Mouse (Mus musculus): Measurements from ENCODE around the gene Prkn.

The Prkn gene

DNA sequence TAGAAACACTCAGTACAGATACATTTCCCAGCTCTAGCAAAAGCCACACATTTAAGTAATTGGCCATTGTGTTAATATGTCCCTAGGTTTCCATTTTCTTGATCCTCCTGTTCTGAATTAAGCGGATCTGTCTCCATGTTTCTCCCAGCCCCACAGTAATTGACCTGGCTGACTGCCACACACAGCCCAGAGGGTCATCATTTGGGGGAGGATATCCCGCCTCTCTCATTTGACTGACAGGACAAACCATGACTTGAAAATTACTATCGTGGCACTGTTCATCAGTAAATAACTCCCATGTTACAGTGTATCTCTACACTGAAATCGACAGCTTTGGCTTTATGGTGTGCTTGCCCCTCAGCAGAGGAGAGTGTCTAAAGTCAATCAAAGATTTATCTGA lies 146.9 kb downstream of the Prkn start:
- DNase-seq (ENCODE audit: extremely low spot score): no peak

DNA sequence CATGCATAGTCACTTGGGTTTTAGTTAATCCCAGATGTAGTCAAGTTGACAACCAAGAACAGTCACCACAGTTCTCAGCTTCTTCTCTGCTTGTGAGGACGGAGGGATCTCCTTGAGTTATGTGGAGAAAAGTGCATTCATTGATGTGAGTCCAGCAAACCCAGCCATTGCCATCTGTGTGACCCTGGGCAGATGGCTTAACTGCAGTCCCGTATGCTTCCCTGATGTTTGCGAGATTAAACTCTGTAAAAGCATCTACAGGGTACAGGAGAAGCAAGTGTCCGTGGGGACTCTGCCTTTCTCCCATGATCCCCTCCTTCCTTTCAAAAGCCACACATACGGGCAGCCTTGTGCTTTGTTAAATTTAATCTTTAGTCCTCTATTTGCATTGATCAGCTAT lies 157.1 kb downstream of the Prkn start:
- DNase-seq (ENCODE audit: extremely low spot score): no peak

DNA sequence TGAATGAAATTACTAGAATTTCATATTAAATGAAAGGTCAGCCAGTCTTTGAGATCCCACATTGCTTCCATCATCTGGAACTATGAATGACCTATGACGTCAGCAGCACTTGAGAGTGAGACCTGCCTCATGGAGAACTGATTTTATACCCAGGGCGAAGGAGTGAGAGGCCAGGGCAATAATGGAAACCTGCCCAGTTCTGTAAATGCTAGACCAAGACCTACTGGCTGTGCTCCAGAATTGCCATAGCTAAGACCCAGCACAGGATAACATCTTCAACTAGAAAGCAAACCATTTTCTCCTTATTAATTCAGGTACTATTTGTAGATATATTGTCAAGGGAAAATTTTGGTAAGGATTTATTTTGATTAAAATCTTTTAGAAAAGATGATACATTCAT lies 183.2 kb downstream of the Prkn start:
- no peak for DNase-seq (ENCODE audit: extremely low spot score)

DNA sequence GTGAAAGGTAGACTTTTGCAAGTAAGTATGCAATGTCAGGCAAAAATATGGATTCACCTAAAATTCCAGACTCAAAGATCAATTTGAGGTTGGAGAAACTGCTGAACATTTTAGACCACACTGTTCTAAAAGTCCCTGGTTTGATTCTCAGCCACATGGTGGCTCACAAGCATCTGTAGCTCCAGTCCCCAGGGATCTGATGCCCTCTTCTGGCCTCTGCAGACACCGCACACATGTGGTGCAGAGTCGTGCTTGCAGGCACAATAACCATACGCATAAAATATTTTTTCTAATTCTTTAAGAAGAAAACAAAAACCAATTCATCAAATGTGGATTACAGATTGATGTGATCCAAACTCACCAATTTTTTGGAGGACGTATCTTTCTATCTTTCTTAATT lies 189.2 kb downstream of the Prkn start:
- no peak for DNase-seq (ENCODE audit: extremely low spot score)

DNA sequence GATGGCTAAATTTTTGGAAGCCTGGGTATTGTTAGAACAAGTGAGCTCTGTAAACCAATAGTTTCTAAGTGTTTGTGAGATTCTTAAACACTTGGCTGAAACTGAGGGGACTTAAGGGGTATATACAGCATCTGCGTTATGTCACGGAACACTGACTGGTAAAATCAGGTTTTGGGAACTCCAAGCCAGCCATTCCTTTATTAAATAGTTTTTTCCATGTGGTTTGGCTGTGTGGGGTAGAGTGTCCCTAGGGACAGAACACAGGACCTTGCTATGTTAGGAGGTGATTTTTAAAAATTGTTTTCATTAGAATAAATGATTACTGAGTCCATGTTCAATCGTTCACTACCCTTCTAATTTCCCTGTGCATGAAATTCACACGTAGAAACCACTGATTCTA lies 190.8 kb downstream of the Prkn start:
- DNase-seq (ENCODE audit: extremely low spot score): no peak

DNA sequence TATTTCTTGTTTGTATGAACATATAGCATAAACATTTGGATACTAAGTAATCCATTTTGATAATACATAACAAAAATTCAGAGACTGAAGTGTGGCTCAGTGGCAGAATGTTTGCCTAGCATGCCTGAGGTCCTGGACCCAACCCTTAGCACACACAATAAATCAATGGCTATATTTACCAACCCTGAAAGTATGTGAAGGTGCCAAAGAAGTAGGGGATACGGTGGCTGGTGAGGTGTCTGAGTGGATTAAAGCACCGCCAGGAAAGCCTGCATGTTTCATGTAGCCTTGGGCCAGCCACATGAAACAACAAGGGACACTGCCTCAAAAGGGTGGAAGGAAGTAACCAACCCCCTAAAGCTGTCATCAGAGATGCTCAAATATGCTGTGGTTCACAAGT lies 192.2 kb downstream of the Prkn start:
- no peak for DNase-seq (ENCODE audit: extremely low spot score)

DNA sequence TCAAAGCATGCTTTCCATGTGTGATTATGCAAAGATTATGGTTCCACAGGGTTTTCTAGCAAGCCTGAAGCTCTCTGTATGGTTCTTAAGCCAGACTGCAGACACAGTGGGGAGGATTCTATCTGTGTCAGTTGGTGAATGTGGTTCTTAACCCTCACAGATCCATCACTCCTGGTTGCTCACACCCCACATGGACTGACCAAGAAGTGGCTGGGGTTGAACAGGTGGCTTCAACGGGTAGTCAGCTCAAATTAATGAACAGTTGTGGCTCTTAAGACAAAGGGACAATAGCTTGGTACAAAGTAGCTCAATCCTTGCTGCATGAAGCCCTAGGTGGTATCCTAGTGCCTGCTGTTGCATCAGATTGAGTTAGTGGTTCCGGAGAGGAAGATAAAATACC lies 193.4 kb downstream of the Prkn start:
- no peak for DNase-seq (ENCODE audit: extremely low spot score)

DNA sequence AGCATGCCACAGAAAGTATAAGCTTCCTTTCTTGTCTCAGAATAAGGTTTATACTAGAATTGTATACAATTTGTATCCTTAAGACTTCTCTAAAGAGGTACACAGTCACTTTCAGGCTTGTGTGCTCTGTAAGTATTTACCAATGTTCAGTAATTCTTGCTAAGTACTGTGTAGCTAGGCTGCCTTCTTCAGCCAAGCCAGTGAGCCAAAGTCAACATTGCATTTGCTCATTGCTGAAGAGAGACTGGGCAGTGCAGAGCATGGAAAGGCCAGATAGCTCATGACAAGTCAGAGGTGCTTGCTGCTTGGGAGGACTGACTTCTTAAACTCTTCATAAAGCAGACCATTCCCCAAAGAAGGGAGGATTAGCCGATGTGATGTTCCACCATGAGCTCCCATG lies 198.1 kb downstream of the Prkn start:
- no peak for DNase-seq (ENCODE audit: extremely low spot score)

DNA sequence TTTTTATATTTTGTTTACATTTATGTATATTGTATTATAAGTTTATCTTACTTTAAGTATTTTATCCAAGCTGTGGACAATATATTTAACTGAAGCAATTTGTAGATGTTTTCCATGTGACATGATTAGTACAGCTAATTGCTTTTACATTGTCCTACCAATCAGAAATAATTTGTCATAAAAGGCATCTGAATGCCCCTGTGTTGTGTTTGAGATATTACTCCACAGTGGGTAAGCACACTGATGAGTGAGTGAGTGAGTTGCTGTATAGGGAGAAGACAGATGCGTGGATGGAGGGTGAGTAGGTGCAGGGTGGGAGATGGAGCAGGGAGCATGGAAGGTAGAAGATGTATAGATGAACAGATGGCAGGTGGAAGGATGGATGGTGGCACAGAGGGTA lies 218.8 kb downstream of the Prkn start:
- no peak for DNase-seq (ENCODE audit: extremely low spot score)

DNA sequence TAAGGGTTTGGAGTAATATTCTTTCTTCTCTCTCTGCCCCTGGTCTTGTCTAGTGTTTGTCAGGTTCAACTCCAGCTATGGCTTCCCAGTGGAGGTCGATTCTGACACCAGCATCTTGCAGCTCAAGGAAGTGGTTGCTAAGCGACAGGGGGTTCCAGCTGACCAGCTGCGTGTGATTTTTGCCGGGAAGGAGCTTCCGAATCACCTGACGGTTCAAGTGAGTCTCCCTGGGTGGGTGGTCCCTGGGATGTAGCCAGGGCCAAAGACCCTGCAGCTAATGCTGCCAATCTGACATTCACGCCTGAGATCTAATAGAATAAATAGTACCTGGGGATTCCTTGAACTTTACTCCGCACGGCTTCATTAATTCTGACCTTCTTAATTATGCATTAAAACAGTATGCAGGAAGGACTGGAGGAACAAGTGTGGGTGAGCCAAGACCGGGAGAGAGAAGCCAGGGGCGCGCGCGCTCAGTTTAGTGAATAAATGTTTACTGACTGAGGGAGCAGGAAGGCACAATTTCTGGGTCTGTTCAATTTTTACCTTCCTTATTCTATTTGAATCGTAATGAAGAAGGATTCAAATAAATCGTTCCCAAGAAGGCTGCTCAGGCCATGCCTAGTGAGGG lies 227.0 kb downstream of the Prkn start:
- DNase-seq (ENCODE audit: extremely low spot score): peak; percentile 37

DNA sequence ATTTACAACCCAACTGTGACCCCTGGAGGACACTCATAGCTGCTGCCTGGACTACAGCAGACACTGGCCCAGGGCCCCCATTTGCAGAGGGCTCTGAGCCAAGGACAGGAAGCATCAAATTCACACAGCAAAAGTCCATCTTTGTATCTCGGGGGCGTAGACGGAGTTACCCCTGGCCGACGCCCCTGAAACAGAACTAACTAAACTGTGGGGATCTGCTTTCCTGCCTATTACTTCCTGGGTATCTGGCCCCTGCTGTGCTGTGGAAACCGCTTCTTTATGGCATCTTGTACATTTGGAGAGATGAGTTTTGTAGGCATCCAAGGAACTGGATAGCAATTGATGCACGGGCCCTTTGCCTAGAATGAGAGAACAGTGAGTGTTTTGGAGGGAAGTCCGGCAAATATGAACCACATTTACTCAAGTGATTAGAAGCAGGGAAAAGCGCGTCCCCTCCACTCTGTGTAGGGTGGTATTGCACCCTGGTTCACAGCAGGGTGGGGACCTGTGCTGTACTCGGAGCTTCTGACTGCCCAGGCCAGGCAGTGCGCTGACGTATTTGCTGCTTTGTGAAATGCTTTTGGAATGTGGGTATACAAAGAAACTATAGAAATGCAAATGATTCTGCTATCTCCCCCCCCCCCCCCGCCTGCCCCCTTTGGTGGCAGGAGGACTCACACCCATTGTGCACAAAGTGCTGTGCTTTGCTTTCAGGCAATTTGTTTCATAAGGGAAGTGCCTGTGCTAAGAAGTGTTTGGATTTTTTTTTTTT lies 227.7 kb downstream of the Prkn start:
- peak; percentile 75 for DNase-seq (ENCODE audit: extremely low spot score)

DNA sequence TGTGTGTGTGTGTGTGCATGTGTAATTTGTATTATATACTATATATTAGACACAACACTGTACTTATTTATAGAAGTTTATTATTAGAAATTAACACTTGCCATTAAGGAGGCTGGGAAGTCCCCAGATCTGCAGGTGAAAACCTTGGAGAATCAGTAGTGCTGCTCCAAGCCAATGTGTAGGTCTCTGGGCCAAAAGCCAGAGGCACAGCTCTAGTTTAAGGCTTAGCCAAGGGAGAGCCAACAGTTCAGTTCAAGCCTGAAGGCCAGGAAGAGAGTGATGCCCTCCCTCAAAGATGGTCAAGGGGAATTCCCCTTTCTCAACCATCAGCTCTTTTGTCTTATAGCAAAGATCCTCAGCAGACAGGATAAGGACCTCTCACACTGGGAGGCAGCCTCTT lies 230.8 kb downstream of the Prkn start:
- DNase-seq (ENCODE audit: extremely low spot score): no peak

DNA sequence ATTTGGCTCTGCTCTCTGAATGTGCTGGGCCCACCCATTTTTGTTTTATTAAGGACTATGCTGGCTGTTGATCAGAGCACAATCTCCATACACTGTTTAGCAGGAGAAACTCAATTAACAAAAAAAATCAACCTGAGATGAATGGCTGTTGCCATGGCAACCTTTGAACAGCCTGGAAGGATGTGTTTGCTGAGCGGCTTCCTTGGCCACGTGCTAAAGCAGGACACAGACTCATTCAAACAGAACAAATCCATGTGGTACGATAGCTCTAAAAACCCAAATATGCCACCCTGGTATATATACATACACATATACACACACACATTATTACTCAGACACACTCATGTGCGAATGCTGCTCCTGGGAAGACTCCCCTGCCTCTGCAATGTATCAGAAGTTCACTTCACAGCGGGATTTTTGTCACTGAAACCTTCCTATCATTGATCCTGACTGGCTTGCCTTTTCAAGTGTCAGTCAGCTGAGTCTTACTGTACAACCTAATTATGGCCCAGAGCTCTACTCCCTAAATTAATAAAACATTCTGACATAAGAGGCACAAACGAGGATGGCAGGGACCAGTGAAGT lies 236.2 kb downstream of the Prkn start:
- peak; percentile 26 for DNase-seq (ENCODE audit: extremely low spot score)

DNA sequence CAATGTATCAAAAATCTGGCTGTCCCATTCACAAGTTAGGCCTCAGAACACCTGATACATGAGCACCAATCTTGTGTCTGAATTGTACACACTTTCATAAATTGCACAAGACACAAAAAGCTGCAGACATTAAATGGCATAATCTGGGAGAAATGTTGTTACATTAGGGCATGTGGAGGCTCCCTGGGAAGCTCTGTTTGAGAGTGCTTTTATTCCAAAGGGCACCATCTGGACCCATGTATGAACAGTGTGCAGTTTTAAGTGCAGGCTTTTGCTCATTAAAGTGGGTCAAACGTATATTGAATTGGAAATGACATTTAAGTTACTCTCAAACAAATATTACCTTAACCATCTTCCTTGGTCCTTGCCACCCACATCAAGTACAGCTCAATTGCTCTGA lies 246.3 kb downstream of the Prkn start:
- DNase-seq (ENCODE audit: extremely low spot score): no peak

DNA sequence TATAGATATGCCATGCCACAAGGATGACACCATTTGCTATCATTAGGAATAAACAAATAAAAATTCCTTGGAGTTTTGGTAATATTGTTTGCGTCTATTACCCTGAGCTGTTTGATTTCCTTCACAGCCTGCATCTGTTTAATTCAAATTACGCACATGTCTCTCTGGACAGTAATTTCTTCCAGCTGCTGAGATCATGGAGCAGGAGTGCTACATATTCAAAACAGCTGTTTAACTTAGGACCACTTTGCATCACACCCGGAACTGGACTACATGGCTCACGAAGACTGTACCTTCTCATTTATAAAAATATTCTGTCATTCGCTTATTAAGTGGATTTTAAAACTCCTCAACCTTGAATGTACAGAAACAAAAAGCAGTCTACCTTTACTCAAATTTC lies 246.9 kb downstream of the Prkn start:
- DNase-seq (ENCODE audit: extremely low spot score): no peak

DNA sequence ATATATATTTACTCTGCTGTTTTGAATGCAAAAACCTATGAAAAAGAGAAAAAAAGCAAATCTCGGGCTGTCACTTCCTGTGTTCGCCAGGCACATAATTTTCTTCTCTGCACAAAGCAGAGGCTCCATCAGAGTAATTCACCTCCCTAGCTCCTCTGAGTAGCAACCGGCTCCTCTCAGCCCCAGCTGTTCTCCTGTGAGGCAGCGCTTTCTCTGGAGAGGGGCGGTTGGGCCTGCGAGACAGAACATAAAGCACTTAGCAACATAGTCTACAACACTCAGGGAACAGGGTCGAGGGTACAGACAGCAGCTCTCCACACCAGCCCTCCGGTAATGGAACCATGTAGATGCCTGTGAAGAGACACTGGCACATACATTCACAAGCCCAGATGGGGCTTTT lies 247.6 kb downstream of the Prkn start:
- DNase-seq (ENCODE audit: extremely low spot score): no peak

DNA sequence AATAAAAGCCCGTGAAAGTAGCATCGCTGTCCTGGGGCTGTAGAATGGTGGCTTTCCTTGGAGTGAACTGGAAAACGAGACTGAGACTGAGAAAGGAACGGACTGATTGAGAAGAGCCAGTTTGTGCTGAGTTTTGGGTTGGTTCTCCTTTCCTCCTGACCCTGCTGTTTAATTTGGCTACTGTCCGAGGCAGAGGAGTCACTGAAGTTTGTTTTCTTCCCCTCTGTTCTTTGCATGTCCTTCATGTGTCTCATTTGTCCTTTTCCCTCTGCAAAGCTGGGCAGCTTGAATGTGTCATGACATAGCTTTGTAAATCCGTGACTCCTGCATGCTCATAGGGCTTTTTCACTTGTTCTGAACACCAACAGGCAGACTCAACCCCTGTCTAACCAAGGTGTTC lies 249.2 kb downstream of the Prkn start:
- DNase-seq (ENCODE audit: extremely low spot score): no peak

DNA sequence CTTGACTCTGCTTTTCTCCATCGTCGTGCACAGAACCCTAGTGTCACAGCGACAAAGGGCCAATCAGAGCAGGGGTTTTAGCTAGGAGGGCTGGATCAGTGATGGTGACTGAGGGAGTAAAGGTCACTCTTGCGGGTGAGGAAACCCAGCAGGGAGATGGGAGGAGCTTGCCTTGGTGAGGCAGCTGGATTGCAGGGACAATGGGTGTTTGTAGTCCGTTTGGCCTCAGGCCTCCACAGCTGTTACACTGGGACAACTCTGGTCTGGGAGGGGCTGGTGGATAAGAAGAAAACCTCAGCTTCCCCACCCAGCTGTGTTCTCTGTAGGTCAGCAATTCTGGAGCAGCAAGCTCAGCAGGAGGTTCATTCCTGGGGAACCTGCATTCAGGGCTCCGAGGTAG lies 252.7 kb downstream of the Prkn start:
- peak; percentile 63 for DNase-seq (ENCODE audit: extremely low spot score)

DNA sequence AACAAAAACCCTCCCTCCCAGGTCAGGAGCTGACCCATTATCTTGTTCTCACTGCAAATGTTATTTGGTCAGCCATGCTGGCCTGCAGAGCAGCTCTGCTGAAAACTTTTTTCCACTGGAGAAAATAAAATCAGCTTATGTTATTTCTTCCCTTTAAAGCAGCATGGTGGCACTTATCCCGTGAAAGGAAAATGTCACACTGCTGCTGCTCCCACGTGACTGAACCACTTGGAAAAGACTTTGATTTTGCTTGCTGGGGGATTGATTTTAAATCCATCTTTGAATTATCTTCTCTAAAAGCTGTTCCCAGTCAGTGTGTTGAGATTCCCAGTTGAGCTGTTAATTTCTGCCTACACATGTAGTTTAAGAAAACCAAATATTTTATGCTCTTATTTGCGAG lies 253.1 kb downstream of the Prkn start:
- DNase-seq (ENCODE audit: extremely low spot score): no peak

DNA sequence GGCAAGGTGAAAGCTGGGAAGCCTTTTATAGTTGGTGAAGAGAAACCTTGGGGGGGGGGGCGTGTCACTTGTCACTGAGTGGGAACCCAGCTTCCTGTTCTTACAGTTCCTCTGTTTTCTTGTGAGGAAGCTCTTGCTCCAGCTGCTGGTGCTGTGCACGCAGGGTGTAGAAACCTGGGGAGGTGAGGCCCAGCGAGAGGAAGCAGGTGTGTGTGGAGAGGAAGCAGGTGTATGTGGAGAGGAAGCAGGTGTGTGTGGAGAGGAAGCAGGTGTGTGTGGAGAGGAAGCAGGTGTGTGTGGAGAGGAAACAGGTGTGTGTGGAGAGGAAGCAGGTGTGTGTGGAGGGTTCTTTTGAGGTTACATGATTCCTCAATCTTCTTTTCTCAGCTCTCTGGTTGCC lies 266.8 kb downstream of the Prkn start:
- DNase-seq (ENCODE audit: extremely low spot score): no peak

DNA sequence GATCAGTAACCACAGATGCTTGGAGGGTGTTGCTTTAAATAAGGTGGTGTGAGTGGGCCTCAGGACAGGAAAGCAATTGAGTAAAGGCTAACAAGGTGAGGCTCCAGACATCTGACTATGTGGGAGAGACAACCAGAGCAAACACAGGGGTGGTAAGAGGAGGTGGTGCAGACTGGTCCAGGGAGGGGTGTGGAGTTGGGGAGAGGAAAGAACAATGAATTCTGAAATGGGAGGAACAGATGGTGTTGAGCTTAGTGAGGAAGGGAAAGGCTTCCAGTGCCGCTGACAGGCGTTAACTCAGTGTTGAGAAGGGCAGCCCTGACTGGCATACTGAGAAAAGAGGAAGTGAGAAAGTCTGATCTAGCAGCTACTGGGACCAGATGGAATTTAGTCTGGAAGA lies 267.7 kb downstream of the Prkn start:
- DNase-seq (ENCODE audit: extremely low spot score): no peak

DNA sequence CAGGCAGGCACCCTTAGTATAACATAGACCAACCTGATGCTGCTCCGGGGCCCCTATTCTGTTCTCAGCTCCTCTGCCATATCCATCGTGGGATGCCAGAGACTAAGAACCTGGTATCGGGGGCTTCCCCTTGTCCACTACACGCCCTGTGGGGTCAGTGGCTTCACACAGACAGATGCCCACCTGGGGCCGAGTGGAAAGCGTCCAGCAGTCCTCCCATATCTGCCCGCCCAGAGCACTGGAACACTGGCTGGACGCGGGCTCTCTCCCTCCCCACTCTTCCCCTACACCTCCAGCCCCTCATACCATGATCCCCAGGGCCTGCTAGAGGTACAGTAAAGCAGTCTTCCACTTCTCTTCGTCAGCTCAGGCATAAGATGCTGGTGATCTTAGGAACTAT lies 277.3 kb downstream of the Prkn start:
- DNase-seq (ENCODE audit: extremely low spot score): no peak

DNA sequence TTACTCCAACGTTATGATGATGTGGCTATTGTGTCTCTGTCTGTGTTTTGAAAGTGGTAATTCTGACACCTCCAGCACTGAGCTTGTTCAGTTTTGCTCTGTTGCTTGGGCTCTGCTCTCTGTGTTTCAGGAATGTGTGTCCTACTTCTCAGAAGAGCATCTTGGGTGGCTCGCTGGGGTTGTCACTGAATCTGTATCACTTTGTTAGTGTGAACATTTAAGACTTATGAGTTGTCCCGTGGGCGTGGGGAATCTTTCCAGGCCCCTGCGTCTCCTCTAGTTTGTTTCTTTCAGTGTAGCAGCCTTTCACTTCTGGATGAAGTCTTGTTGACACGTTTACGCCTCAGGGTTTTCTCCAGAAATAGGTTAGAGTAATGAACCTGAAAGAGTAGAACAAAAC lies 283.9 kb downstream of the Prkn start:
- DNase-seq (ENCODE audit: extremely low spot score): no peak

DNA sequence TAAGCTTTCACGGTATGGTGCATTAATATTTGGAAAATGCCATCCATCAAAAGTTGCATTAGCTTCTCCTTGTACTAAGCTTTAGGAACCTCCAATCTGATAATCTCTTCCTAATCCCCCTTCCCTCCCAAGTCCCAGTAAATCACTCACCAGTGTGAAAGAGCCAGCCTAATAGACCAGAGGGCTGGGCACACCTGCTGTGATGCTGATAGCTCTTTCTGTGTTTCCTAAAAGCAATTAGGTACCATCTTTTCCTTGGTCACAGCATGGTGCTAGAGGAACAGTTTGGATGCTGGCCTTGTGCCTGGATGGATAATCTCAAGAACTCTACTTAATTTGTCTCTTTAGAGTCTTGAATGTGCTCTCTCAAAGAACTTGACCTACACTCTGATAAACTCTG lies 287.0 kb downstream of the Prkn start:
- DNase-seq (ENCODE audit: extremely low spot score): no peak

All from embryo, embryonic 9.5 days (tissue).